Mouse (Mus musculus): ENCODE results near the gene Atg16l1. TPM values are rescaled to one million over a fixed set of nuclear protein-coding genes. Genes with fewer than 3 reads are reported as not detected.

The Atg16l1 gene
- total RNA-seq, 2 experiments from 2014 or later: 16.3 to 18.7 TPM

GRCm38 (mm10) chr1:87733212-87733611 is 22.5 kb upstream of the Atg16l1 start:
- no peak for TF ChIP-seq CTCF (IDR thresholded peaks at IDR 0.05)
- no peak for DNase-seq
- H3K27ac ChIP-seq: peak overlapping the region; percentile 48
- H3K4me3 ChIP-seq: no peak overlapping the region
- intact Hi-C loops (cut with DNase I): no loop called here

GRCm38 (mm10) chr1:87734153-87734552 is 21.5 kb upstream of the Atg16l1 start:
- Histone ChIP-seq H3K4me3 (no peak overlapping the region), H3K27ac (no peak overlapping the region)
- TF ChIP-seq CTCF (IDR thresholded peaks at IDR 0.05): no peak
- intact Hi-C loops (cut with DNase I): no loop called here
- no peak for DNase-seq

- peak overlapping the region; percentile 46 for H3K4me3 ChIP-seq
- DNase-seq: no peak
- peak; percentile 58 for TF ChIP-seq CTCF (IDR thresholded peaks at IDR 0.05)
- intact Hi-C loops (cut with DNase I): no loop called here
- peak overlapping the region; percentile 71 for H3K27ac ChIP-seq
Observed at GRCm38 (mm10) chr1:87740584-87741290, 14.9 kb upstream of the Atg16l1 start.

- Histone ChIP-seq H3K4me3 (no peak overlapping the region), H3K27ac (no peak overlapping the region)
- no peak for TF ChIP-seq CTCF (IDR thresholded peaks at IDR 0.05)
- intact Hi-C loops (cut with DNase I): no loop called here
- DNase-seq: no peak
Observed at GRCm38 (mm10) chr1:87749360-87749973, 6.2 kb upstream of the Atg16l1 start.

GRCm38 (mm10) chr1:87763821-87764220 is 8.2 kb downstream of the Atg16l1 start:
- intact Hi-C loops (cut with DNase I): no loop called here
- TF ChIP-seq CTCF (IDR thresholded peaks at IDR 0.05): no peak
- H3K27ac ChIP-seq: no peak overlapping the region
- DNase-seq: no peak
- H3K4me3 ChIP-seq: no peak overlapping the region

GRCm38 (mm10) chr1:87765741-87766140 is 10.1 kb downstream of the Atg16l1 start:
- no peak overlapping the region for H3K4me3 ChIP-seq
- TF ChIP-seq CTCF (IDR thresholded peaks at IDR 0.05): no peak
- intact Hi-C loops (cut with DNase I): loop anchor here (5.0 kb wide), 1 partner anchor 157 kb away; no protein-coding TSS in a partner anchor
- DNase-seq: no peak
- no peak overlapping the region for H3K27ac ChIP-seq

- Histone ChIP-seq H3K4me3 (no peak overlapping the region), H3K27ac (no peak overlapping the region)
- TF ChIP-seq CTCF (IDR thresholded peaks at IDR 0.05): peak; percentile 73
- intact Hi-C loops (cut with DNase I): loop anchor here (5.0 kb wide), 1 partner anchor 156 kb away; no protein-coding TSS in a partner anchor
- no peak for DNase-seq
Observed at GRCm38 (mm10) chr1:87766233-87766632, 10.6 kb downstream of the Atg16l1 start.

GRCm38 (mm10) chr1:87769263-87769662 is 13.6 kb downstream of the Atg16l1 start:
- H3K4me3 ChIP-seq: no peak overlapping the region
- intact Hi-C loops (cut with DNase I): loop anchor here (5.0 kb wide), 1 partner anchor 153 kb away; no protein-coding TSS in a partner anchor
- no peak overlapping the region for H3K27ac ChIP-seq
- DNase-seq: no peak
- no peak for TF ChIP-seq CTCF (IDR thresholded peaks at IDR 0.05)

GRCm38 (mm10) chr1:87770486-87770885 is 14.8 kb downstream of the Atg16l1 start:
- DNase-seq: no peak
- Histone ChIP-seq H3K4me3 (no peak overlapping the region), H3K27ac (no peak overlapping the region)
- intact Hi-C loops (cut with DNase I): loop anchor here (10.0 kb wide), 1 partner anchor 214 kb away; no protein-coding TSS in a partner anchor
- no peak for TF ChIP-seq CTCF (IDR thresholded peaks at IDR 0.05)

- no peak overlapping the region for H3K4me3 ChIP-seq
- DNase-seq: no peak
- no peak overlapping the region for H3K27ac ChIP-seq
- intact Hi-C loops (cut with DNase I): loop anchor here (10.0 kb wide), 1 partner anchor 213 kb away; no protein-coding TSS in a partner anchor
- no peak for TF ChIP-seq CTCF (IDR thresholded peaks at IDR 0.05)
Observed at GRCm38 (mm10) chr1:87771724-87772123, 16.1 kb downstream of the Atg16l1 start.

- no peak for DNase-seq
- TF ChIP-seq CTCF (IDR thresholded peaks at IDR 0.05): no peak
- H3K27ac ChIP-seq: no peak overlapping the region
- no peak overlapping the region for H3K4me3 ChIP-seq
- intact Hi-C loops (cut with DNase I): loop anchor here (10.0 kb wide), 1 partner anchor 211 kb away; no protein-coding TSS in a partner anchor
Observed at GRCm38 (mm10) chr1:87773336-87773735, 17.7 kb downstream of the Atg16l1 start.

GRCm38 (mm10) chr1:87774845-87775244 is 19.2 kb downstream of the Atg16l1 start:
- no peak for TF ChIP-seq CTCF (IDR thresholded peaks at IDR 0.05)
- H3K27ac ChIP-seq: no peak overlapping the region
- no peak for DNase-seq
- intact Hi-C loops (cut with DNase I): loop anchor here (10.0 kb wide), 1 partner anchor 210 kb away; no protein-coding TSS in a partner anchor
- no peak overlapping the region for H3K4me3 ChIP-seq

- Histone ChIP-seq H3K4me3 (no peak overlapping the region), H3K27ac (no peak overlapping the region)
- DNase-seq: no peak
- intact Hi-C loops (cut with DNase I): loop anchor here (10.0 kb wide), 1 partner anchor 206 kb away; no protein-coding TSS in a partner anchor
- TF ChIP-seq CTCF (IDR thresholded peaks at IDR 0.05): no peak
Observed at GRCm38 (mm10) chr1:87779204-87779785, 23.6 kb downstream of the Atg16l1 start.
